Mouse (Mus musculus) heart, postnatal 0 days (tissue): ENCODE results near the gene Zfp990.

Experiments
- CTCF ChIP-seq: IDR thresholded peaks from 2 replicates; pipeline ENCODE4 v1.5.1; 2016; ENCODE audit warnings: antibody characterized with exemption, control low read depth, low read depth
- EP300 ChIP-seq: IDR thresholded peaks from 2 replicates; pipeline ENCODE4 v1.6.1; 2016; ENCODE audit warnings: antibody characterized with exemption, low read depth

DNA sequence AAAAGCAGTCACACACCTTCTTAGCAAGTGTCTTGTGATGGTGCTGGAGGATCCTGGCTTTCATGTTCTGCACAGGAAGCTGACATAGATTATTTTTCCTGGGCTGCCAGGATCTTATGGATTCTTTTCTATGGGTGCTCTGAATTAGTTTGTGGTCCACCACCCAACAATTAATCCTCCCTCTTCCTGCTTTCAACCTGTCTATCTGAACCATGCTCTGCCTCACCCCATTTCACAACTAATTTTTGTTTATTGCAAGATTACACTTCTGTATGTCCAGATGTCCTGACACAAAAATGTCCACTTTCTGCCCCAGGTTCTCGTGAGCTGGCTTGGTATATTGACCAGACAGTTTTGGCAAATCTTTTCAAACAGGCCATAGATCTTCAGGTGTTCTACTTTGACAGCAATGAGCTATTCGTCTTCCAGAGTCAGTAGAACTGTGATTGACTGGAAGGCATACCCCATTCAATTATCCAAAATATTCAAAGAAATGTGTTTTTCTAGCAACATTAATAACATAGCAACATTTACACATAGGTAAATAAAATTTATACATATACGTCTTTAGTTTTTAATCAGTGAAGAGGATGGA is 49.0 kb downstream of the Zfp990 start:
- TF ChIP-seq EP300 (no peak), CTCF (no peak)
